Mouse (Mus musculus) embryonic fibroblast, embryonic 13.5 days (primary cell): ENCODE data around the gene Gm20604.

Experiments
- CTCF ChIP-seq: IDR thresholded peaks from 2 replicates; pipeline ENCODE4 v1.5.1; 2011; ENCODE audit warnings: mild to moderate bottlenecking, control low read depth, low read length, moderate library complexity, borderline replicate concordance; ENCODE audit not compliant: insufficient read depth
- POLR2A ChIP-seq: IDR thresholded peaks from 2 replicates; pipeline ENCODE4 v1.6.1; 2011; ENCODE audit warnings: low read depth, mild to moderate bottlenecking, control low read depth, low read length, moderate library complexity

DNA sequence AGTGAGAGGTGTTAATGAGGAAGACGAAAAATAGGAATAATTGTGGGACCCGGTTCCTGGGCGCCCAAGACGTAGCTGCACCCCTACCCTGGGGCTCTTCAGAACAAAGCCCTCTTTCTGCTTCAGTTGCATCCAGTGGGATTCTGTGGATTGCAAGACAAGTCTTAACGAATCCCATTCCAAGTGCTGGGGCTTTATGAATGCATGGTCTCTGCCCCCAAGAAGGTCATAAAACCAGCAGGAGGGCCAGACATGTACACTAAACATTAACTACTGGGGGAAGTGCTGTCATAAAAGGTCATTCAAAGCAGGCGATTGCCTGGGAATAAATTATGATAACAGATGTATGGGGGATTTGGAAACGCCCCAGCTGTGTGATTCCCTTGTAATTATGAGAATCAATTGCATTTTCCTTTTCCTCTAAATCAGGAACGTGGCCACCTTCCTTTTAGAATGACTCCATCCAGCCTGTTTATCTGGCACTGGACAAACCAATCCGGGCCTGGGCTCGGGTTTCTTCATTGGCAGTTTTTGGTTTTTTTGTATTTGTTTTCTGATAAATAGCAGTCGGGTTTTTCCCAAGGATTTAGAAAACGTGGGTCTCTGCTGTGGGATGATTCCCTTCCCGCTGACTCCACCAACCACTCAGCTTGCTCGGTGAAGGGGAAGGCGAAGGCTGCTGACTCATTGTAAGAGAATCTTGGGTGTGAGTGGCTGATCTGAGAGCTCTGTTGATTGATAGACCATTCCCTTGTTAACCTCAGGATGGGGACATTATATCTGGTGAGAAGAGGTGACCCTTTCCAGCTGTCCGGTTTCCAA, 27.5 kb downstream of the Gm20604 start:
- TF ChIP-seq CTCF (no peak), POLR2A (no peak)
